Mouse (Mus musculus) neural tube, embryonic 11.5 days (tissue): ENCODE data around the gene Tceanc2. TPM values are rescaled to one million over a fixed set of nuclear protein-coding genes. Genes with fewer than 3 reads are reported as not detected.

Source experiments
- ATAC-seq: fragments of 200-750 bp; cut with Nextera tagmentation; 2 replicates; pipeline ENCODE4 v1.8.0; 2017; ENCODE audit warnings: moderate number of reproducible peaks, mild to moderate bottlenecking, moderate TSS enrichment, moderate library complexity; ENCODE audit not compliant: insufficient read depth, low FRiP score, low TSS enrichment
- DNase-seq: peaks from one replicate; pipeline ENCODE4 v3.0.0-alpha.2; 2015; ENCODE audit warnings: low spot score
- H3K27ac ChIP-seq: fragments of 300-500 bp; sonication (generic); 2 replicates; pipeline ENCODE4 v1.5.1; 2014; ENCODE audit warnings: low read depth, mild to moderate bottlenecking, low read length
- H3K27me3 ChIP-seq: fragments of 300-500 bp; sonication (generic); 2 replicates; pipeline ENCODE4 v1.6.1; 2014; ENCODE audit warnings: mild to moderate bottlenecking, low read length, mixed read lengths; ENCODE audit not compliant: control insufficient read depth, insufficient read depth
- H3K36me3 ChIP-seq: fragments of 300-500 bp; sonication (generic); 2 replicates; pipeline ENCODE4 v1.6.1; 2014; ENCODE audit warnings: mild to moderate bottlenecking, low read length, moderate library complexity, mixed read lengths; ENCODE audit not compliant: control insufficient read depth, insufficient read depth
- H3K4me1 ChIP-seq: fragments of 300-500 bp; sonication (generic); 2 replicates; pipeline ENCODE4 v1.6.1; 2014; ENCODE audit warnings: low read length, mixed read lengths; ENCODE audit not compliant: control insufficient read depth, insufficient read depth
- H3K4me2 ChIP-seq: fragments of 300-500 bp; sonication (generic); 2 replicates; pipeline ENCODE4 v1.6.1; 2014; ENCODE audit warnings: low read depth, mild to moderate bottlenecking, moderate library complexity
- H3K4me3 ChIP-seq: fragments of 300-500 bp; sonication (generic); 2 replicates; pipeline ENCODE4 v1.5.1; 2014; ENCODE audit warnings: low read depth, low read length
- H3K9ac ChIP-seq: fragments of 300-500 bp; sonication (generic); 2 replicates; pipeline ENCODE4 v1.6.1; 2014; ENCODE audit warnings: mild to moderate bottlenecking, low read length
- H3K9me3 ChIP-seq: fragments of 300-500 bp; sonication (generic); 2 replicates; pipeline ENCODE4 v1.6.1; 2016; ENCODE audit warnings: low read length; ENCODE audit not compliant: control insufficient read depth
- WGBS: fragments of 180-500 bp; shearing (Covaris S2); extraction: QIAGEN DNeasy Blood & Tissue Kit; methylation state at CpG from one replicate; pipeline ENCODE4 v1.1.7; 2014; 5-methylcytosine and 5-hydroxymethylcytosine counted together
- polyA plus RNA-seq: library from polyadenylated mRNA; unstranded; fragments of >200 nt; fragmentation: Nextera tagmentation; extraction: Ambion mirVana; gene quantifications from 2 replicates; pipeline ENCODE4 v1.2.1, GENCODE M21; 2014

Tceanc2 gene
- polyA plus RNA-seq, 1 experiment from 2014 or later = 24.8 TPM

DNA sequence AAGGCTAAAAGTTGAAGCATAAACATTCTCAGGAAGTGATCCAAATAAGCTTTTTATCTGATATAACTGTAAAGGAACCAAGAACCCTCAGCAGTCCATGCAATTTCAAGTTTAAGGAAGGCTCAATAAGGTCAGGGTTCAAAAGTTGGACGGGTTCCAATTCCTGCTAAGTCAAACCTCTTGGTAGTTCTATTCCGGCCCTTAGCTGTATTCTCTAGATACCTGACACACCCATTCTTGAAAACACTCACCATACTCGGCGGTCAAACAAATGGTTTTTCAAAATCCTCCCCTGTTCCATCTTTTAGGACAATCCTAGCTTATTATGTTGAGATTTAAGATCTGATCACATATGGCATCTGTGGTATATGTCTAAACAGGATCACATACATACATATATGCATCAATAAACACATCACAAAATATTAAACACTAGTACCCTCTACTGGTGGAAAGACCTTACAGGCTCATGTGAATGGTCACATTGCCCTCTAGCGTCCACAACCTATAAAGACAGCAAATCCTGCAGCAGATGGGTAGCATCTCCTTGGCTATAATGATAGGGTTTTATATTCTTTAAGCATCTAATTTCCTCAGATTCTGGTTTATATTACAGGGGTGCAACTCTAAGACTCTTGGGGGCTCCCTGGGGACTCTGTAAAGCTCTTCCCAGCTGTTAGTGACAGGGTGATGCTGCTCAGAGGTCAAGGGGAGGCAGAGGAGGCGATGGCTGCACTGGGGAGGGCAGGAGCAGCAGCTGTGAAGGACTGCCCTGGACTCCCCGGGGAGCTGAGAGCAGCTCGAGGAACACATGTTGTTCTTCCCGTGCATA is 14.9 kb downstream of the Tceanc2 start:
- DNase-seq (peak; percentile 71), ATAC-seq (peak; percentile 60; the same call in 1 of the 2 replicates)
- H3K9ac ChIP-seq = no peak overlapping the region
- H3K27ac ChIP-seq = no peak overlapping the region
- H3K4me1 ChIP-seq = 0 out of 2 replicates have a peak, but pooled peaks cover 2% of the 10 kb centered on the region
- no peak overlapping the region for H3K4me2 ChIP-seq
- H3K36me3 ChIP-seq = no peaks in the 10 kb centered on the region
- H3K27me3 ChIP-seq = no peaks in the 10 kb centered on the region
- no peaks in the 10 kb centered on the region for H3K9me3 ChIP-seq
- H3K4me3 ChIP-seq = no peak overlapping the region
- 51% methylated on average over 9 of the region's 9 CpGs for WGBS

DNA sequence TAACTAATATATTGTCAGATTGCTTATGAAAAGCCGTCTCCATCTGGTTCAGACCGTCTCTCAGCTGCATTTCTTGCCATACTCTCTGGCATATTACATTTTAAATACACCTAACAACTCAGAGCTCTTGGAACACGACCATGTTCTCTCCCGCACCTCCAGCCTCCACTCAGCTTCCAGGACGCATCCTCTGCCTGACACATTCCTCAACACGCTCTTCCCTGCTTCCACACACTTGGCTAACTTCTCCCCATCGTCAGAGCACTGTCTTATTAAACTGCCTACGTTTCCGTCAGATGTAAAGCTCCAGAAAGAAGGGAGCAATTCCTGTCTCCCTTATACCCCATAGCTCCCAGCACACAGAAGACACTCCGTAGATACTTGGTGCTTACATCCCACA is 15.6 kb downstream of the Tceanc2 start:
- WGBS = 93% methylated on average over 10 of the region's 10 CpGs
- no peak for ATAC-seq

GRCm38 (mm10) chr4:107160181-107160580 is 18.7 kb downstream of the Tceanc2 start:
- Histone ChIP-seq H3K4me1 (0 out of 2 replicates have a peak, but pooled peaks cover 2% of the 10 kb centered on the region), H3K4me3 (no peak overlapping the region), H3K9ac (no peak overlapping the region), H3K9me3 (no peaks in the 10 kb centered on the region), H3K4me2 (no peak overlapping the region), H3K36me3 (no peaks in the 10 kb centered on the region), H3K27me3 (no peaks in the 10 kb centered on the region), H3K27ac (no peak overlapping the region)
- no peak for DNase-seq
- no peak for ATAC-seq
- WGBS = 90% methylated on average over 8 of the region's 8 CpGs

More for the DNA sequence above, 15.6 kb downstream of the Tceanc2 start:
- H3K4me3 ChIP-seq = no peak overlapping the region
- no peak overlapping the region for H3K4me2 ChIP-seq
- H3K9ac ChIP-seq = no peak overlapping the region
- no peaks in the 10 kb centered on the region for H3K9me3 ChIP-seq
- no peaks in the 10 kb centered on the region for H3K27me3 ChIP-seq
- no peak for DNase-seq
- H3K27ac ChIP-seq = no peak overlapping the region
- H3K4me1 ChIP-seq = 0 out of 2 replicates have a peak, but pooled peaks cover 2% of the 10 kb centered on the region
- H3K36me3 ChIP-seq = no peaks in the 10 kb centered on the region

DNA sequence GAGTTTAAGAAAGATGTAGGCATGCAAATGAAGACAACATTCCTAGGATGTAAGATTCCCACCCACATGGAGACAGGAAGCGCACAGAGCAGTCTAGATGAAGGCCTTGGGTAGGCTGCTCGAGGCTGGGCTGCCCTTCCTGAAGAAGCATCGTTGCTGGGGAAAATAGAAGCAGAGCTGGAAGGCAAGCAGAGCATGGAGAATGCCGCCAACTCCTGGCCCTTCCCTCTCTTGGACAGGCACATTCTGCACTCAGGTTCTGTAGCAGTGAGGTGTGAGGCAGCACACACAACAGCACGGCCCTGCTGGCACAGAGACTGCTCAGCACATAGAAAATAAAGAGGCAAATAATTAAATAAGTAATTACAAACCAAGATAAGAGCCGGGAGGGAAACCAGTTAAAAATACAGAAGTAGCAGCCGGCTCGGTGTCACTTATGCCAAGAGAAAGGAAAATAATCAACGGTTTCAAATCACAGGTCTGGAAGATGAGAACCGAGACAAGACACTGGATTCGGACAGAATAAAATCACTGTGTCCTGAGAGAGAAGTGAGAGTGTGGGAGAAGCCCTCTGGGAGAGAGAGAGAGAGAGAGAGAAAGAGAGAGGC is 19.6 kb downstream of the Tceanc2 start:
- no peaks in the 10 kb centered on the region for H3K27me3 ChIP-seq
- no peaks in the 10 kb centered on the region for H3K9me3 ChIP-seq
- H3K4me3 ChIP-seq = no peak overlapping the region
- no peak overlapping the region for H3K27ac ChIP-seq
- no peak overlapping the region for H3K4me2 ChIP-seq
- ATAC-seq (no peak), DNase-seq (no peak)
- no peak overlapping the region for H3K9ac ChIP-seq
- WGBS = 92% methylated on average over 11 of the region's 11 CpGs
- no peaks in the 10 kb centered on the region for H3K36me3 ChIP-seq
- no peaks in the 10 kb centered on the region for H3K4me1 ChIP-seq

DNA sequence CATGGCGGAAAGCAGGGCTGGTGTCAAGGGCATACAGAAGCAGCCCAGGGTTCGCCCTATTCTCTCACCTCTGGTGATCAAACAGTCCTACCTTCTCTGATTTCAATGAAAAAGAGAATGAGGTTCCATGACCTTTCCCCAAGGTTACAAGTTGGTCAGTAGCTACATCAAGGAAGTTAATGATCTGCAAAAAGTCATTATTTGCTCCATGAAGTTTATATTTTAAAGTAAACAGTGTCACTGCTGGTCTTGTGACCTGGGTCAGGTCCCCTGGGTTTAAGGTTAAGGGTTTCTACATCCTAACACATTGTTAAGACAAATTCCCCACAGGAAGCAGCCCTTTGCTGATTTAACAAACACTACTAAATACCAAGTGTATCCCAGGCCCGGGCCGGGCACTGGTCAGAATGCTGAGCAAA is 21.9 kb downstream of the Tceanc2 start:
- Histone ChIP-seq H3K4me1 (no peaks in the 10 kb centered on the region), H3K9me3 (no peaks in the 10 kb centered on the region), H3K36me3 (no peaks in the 10 kb centered on the region), H3K27me3 (no peaks in the 10 kb centered on the region), H3K4me3 (no peak overlapping the region), H3K9ac (no peak overlapping the region), H3K27ac (no peak overlapping the region), H3K4me2 (no peak overlapping the region)
- 77% methylated on average over 4 of the region's 4 CpGs for WGBS
- ATAC-seq (no peak), DNase-seq (no peak)

DNA sequence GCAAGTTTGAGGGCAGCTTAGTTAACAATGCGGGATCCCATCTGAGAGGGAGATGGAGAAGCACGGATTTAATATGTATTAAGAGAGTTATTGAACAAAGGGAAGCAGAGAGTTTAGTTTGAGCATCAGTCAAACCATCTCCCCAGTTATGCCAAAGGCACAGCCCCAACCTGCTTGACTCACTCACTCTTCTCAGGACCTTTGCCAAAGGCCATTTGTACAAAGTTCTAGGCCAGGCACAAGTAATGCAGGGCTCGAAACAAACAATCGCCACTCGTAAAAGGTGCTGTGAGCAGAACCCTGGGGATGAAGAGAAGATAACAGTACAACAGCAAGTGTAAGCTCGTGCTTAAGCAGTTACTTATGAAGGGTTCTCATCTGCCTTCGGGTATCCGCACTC is 26.3 kb downstream of the Tceanc2 start:
- Histone ChIP-seq H3K4me3 (no peak overlapping the region), H3K9me3 (no peaks in the 10 kb centered on the region), H3K27me3 (no peaks in the 10 kb centered on the region), H3K9ac (no peak overlapping the region), H3K27ac (no peak overlapping the region), H3K36me3 (no peaks in the 10 kb centered on the region), H3K4me1 (no peaks in the 10 kb centered on the region), H3K4me2 (no peak overlapping the region)
- no peak for ATAC-seq
- 85% methylated on average over 8 of the region's 8 CpGs for WGBS
- no peak for DNase-seq

GRCm38 (mm10) chr4:107150991-107151390 is 27.9 kb downstream of the Tceanc2 start:
- Histone ChIP-seq H3K27me3 (no peaks in the 10 kb centered on the region), H3K36me3 (peaks cover 2% of the 10 kb centered on the region), H3K27ac (no peak overlapping the region), H3K4me2 (no peak overlapping the region), H3K4me3 (no peak overlapping the region), H3K4me1 (no peaks in the 10 kb centered on the region), H3K9me3 (no peaks in the 10 kb centered on the region), H3K9ac (no peak overlapping the region)
- ATAC-seq (no peak), DNase-seq (no peak)
- WGBS = 94% methylated on average over 6 of the region's 6 CpGs

GRCm38 (mm10) chr4:107143511-107143910 is 35.4 kb downstream of the Tceanc2 start:
- WGBS = 91% methylated on average over 8 of the region's 8 CpGs
- Histone ChIP-seq H3K4me3 (no peak overlapping the region), H3K27ac (no peak overlapping the region), H3K4me1 (peaks cover 18% of the 10 kb centered on the region), H3K9ac (no peak overlapping the region), H3K27me3 (no peaks in the 10 kb centered on the region), H3K4me2 (no peak overlapping the region), H3K9me3 (no peaks in the 10 kb centered on the region), H3K36me3 (peaks cover 2% of the 10 kb centered on the region)
- no peak for ATAC-seq
- DNase-seq = no peak
